Mouse (Mus musculus) mature B cell (primary cell): ENCODE results near the gene Adgrl3.

ENCODE experiments used
- in situ Hi-C: fragments of 300-500 bp; cut with MboI; formaldehyde crosslinking; loops from 2 replicates; pipeline ENCODE4 v1.14.3; 2019

The Adgrl3 gene

GRCm38 (mm10) chr5:81248724-81249123 is 228.8 kb downstream of the Adgrl3 start:
- in situ Hi-C loops: no loop called here

GRCm38 (mm10) chr5:81256091-81256490 is 236.2 kb downstream of the Adgrl3 start:
- in situ Hi-C loops: no loop called here

- in situ Hi-C loops: no loop called here
These were observed 249.8 kb downstream of the Adgrl3 start for GRCm38 (mm10) chr5:81269689-81270088.

GRCm38 (mm10) chr5:81275346-81276047 is 255.6 kb downstream of the Adgrl3 start:
- in situ Hi-C loops: no loop called here

- in situ Hi-C loops: no loop called here
These were observed 259.3 kb downstream of the Adgrl3 start for GRCm38 (mm10) chr5:81279246-81279645.

GRCm38 (mm10) chr5:81285643-81286042 is 265.7 kb downstream of the Adgrl3 start:
- in situ Hi-C loops: no loop called here

GRCm38 (mm10) chr5:81301874-81302273 is 281.9 kb downstream of the Adgrl3 start:
- in situ Hi-C loops: no loop called here

GRCm38 (mm10) chr5:81317406-81318112 is 297.6 kb downstream of the Adgrl3 start:
- in situ Hi-C loops: no loop called here

- in situ Hi-C loops: no loop called here
These were observed 301.5 kb downstream of the Adgrl3 start for GRCm38 (mm10) chr5:81321276-81321934.

- in situ Hi-C loops: no loop called here
These were observed 302.1 kb downstream of the Adgrl3 start for GRCm38 (mm10) chr5:81322064-81322463.

GRCm38 (mm10) chr5:81326916-81327315 is 307.0 kb downstream of the Adgrl3 start:
- in situ Hi-C loops: no loop called here

- in situ Hi-C loops: no loop called here
These were observed 307.5 kb downstream of the Adgrl3 start for GRCm38 (mm10) chr5:81327392-81327791.

- in situ Hi-C loops: no loop called here
These were observed 309.6 kb downstream of the Adgrl3 start for GRCm38 (mm10) chr5:81329571-81329971.

GRCm38 (mm10) chr5:81344330-81344729 is 324.4 kb downstream of the Adgrl3 start:
- in situ Hi-C loops: no loop called here

- in situ Hi-C loops: no loop called here
These were observed 325.1 kb downstream of the Adgrl3 start for GRCm38 (mm10) chr5:81345096-81345435.

- in situ Hi-C loops: no loop called here
These were observed 325.6 kb downstream of the Adgrl3 start for GRCm38 (mm10) chr5:81345436-81346131.

- in situ Hi-C loops: no loop called here
These were observed 327.6 kb downstream of the Adgrl3 start for GRCm38 (mm10) chr5:81347571-81347970.

GRCm38 (mm10) chr5:81359560-81359959 is 339.6 kb downstream of the Adgrl3 start:
- in situ Hi-C loops: no loop called here

GRCm38 (mm10) chr5:81364198-81364643 is 344.3 kb downstream of the Adgrl3 start:
- in situ Hi-C loops: no loop called here

- in situ Hi-C loops: no loop called here
These were observed 345.3 kb downstream of the Adgrl3 start for GRCm38 (mm10) chr5:81365250-81365649.

GRCm38 (mm10) chr5:81370126-81370850 is 350.4 kb downstream of the Adgrl3 start:
- in situ Hi-C loops: no loop called here

GRCm38 (mm10) chr5:81375992-81376391 is 356.1 kb downstream of the Adgrl3 start:
- in situ Hi-C loops: no loop called here
